Mouse (Mus musculus): ENCODE data around the gene Zbtb16. TPM values are rescaled to one million over a fixed set of nuclear protein-coding genes. Genes with fewer than 3 reads are reported as not detected.
A peak's percentile ranks its signal among the peaks of the same experiment; 100 is the strongest.

Zbtb16 gene
- polyA plus RNA-seq, 1 experiment from 2014 or later, result 2.0 TPM

- Histone ChIP-seq H3K9ac (no peak overlapping the region), H3K27me3 (replicated peaks) (peaks cover 5% of the 10 kb centered on the region; the same call in 1 of the 2 replicates), H3K4me3 (replicated peaks) (no peak overlapping the region), H3K27ac (no peak overlapping the region), H3K4me1 (replicated peaks) (peaks cover 14% of the 10 kb centered on the region), H3K36me3 (no peaks in the 10 kb centered on the region), H3K4me2 (replicated peaks) (no peak overlapping the region), H3K9me3 (no peaks in the 10 kb centered on the region)
- no peak for ATAC-seq
- WGBS, result 40% methylated on average over 13 of the region's 13 CpGs
Observed at GRCm38 (mm10) chr9:48644926-48645647, 190.9 kb downstream of the Zbtb16 start.

DNA sequence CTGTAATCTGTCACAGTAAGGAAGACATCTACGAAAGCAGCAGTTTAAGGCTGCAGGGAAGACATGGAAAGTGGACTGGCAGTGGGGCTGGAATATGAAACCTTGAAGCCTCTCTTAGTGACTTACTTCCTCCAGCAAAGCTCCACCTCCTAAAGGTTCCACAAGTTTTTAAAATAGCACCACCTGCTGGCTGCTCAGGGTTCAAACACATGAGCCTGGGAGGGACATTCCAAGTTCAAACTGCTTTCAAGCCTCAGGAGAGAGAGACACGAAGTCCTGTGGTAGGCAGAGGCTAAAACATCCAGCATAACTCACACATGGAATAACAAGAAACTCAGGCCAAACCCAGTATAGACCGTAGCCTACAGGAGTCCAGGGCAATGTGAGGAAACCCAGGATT lies 191.6 kb downstream of the Zbtb16 start:
- WGBS, result 77% methylated on average over 3 of the region's 3 CpGs
- ATAC-seq, result no peak

GRCm38 (mm10) chr9:48641636-48642035 lies 194.4 kb downstream of the Zbtb16 start:
- Histone ChIP-seq H3K27me3 (replicated peaks) (no peaks in the 10 kb centered on the region), H3K36me3 (no peaks in the 10 kb centered on the region), H3K9me3 (no peaks in the 10 kb centered on the region), H3K4me1 (replicated peaks) (no peaks in the 10 kb centered on the region), H3K4me2 (replicated peaks) (no peak overlapping the region), H3K9ac (no peak overlapping the region), H3K27ac (no peak overlapping the region), H3K4me3 (replicated peaks) (no peak overlapping the region)
- ATAC-seq, result no peak
- WGBS, result 88% methylated on average over 8 of the region's 8 CpGs

More for the DNA sequence above, 191.6 kb downstream of the Zbtb16 start:
- no peak overlapping the region for H3K27ac ChIP-seq
- H3K9ac ChIP-seq, result no peak overlapping the region
- H3K9me3 ChIP-seq, result no peaks in the 10 kb centered on the region
- no peak overlapping the region for H3K4me2 ChIP-seq (replicated peaks)
- peaks cover 12% of the 10 kb centered on the region for H3K4me1 ChIP-seq (replicated peaks)
- no peaks in the 10 kb centered on the region for H3K36me3 ChIP-seq
- H3K4me3 ChIP-seq (replicated peaks), result no peak overlapping the region
- peaks cover 5% of the 10 kb centered on the region; the same call in 1 of the 2 replicates for H3K27me3 ChIP-seq (replicated peaks)

- Histone ChIP-seq H3K9ac (no peak overlapping the region), H3K27me3 (replicated peaks) (no peaks in the 10 kb centered on the region), H3K4me3 (replicated peaks) (no peak overlapping the region), H3K4me1 (replicated peaks) (no peaks in the 10 kb centered on the region), H3K9me3 (no peaks in the 10 kb centered on the region), H3K27ac (no peak overlapping the region), H3K36me3 (no peaks in the 10 kb centered on the region), H3K4me2 (replicated peaks) (no peak overlapping the region)
- ATAC-seq, result no peak
- whole genome bisulfite sequencing, result 68% methylated on average over 8 of the region's 8 CpGs
Observed at GRCm38 (mm10) chr9:48640881-48641280, 195.1 kb downstream of the Zbtb16 start.

DNA sequence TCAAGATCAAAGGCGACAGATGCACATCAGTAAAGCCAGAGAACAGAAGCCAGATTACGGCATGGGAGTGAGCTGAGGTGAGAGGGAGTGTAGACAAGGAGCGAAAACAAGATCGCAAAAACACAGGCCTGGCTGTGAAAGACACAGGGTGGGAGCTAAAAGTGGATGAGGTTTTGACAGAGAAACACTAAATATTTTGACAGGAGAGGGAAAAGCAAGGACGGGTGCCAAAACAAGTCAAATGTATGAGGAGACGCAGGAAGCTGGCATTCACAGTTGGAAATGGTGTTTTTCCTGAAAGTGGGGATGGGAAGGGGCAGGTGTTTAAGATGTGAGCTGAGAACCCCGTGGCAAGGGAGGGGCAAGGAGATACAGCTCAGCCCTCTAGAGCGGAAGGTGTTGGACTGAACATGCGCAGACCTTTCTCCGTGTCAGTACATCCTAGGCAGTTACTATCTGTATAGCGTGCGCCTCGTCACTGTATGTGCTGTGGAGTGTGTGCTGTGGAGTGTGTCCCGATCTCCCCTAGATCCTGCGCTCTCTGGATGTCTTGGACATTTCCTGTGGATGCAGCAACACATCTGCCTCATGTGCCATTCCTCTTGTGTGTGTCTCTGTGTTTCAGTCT lies 197.7 kb downstream of the Zbtb16 start:
- no peak overlapping the region for H3K9ac ChIP-seq
- H3K4me2 ChIP-seq (replicated peaks), result no peak overlapping the region
- 58% methylated on average over 15 of the region's 15 CpGs for WGBS
- no peaks in the 10 kb centered on the region for H3K36me3 ChIP-seq
- H3K4me3 ChIP-seq (replicated peaks), result no peak overlapping the region
- ATAC-seq, result no peak
- H3K4me1 ChIP-seq (replicated peaks), result no peaks in the 10 kb centered on the region
- H3K27me3 ChIP-seq (replicated peaks), result no peaks in the 10 kb centered on the region
- H3K9me3 ChIP-seq, result no peaks in the 10 kb centered on the region
- H3K27ac ChIP-seq, result no peak overlapping the region

- no peak for ATAC-seq
- Histone ChIP-seq H3K4me3 (replicated peaks) (no peak overlapping the region), H3K27me3 (replicated peaks) (no peaks in the 10 kb centered on the region), H3K9ac (no peak overlapping the region), H3K27ac (no peak overlapping the region), H3K4me1 (replicated peaks) (no peaks in the 10 kb centered on the region), H3K4me2 (replicated peaks) (no peak overlapping the region), H3K9me3 (no peaks in the 10 kb centered on the region), H3K36me3 (no peaks in the 10 kb centered on the region)
- WGBS, result 90% methylated on average over 7 of the region's 7 CpGs
Observed at GRCm38 (mm10) chr9:48637161-48637560, 198.9 kb downstream of the Zbtb16 start.

- Histone ChIP-seq H3K4me2 (replicated peaks) (no peak overlapping the region), H3K4me1 (replicated peaks) (no peaks in the 10 kb centered on the region), H3K36me3 (no peaks in the 10 kb centered on the region), H3K27me3 (replicated peaks) (no peaks in the 10 kb centered on the region), H3K27ac (no peak overlapping the region), H3K9ac (no peak overlapping the region), H3K4me3 (replicated peaks) (no peak overlapping the region), H3K9me3 (no peaks in the 10 kb centered on the region)
- ATAC-seq, result no peak
- 36% methylated on average over 18 of the region's 18 CpGs for WGBS
Observed at GRCm38 (mm10) chr9:48635576-48636350, 200.3 kb downstream of the Zbtb16 start.

GRCm38 (mm10) chr9:48633147-48633546 lies 202.9 kb downstream of the Zbtb16 start:
- Histone ChIP-seq H3K27me3 (replicated peaks) (no peaks in the 10 kb centered on the region), H3K4me3 (replicated peaks) (no peak overlapping the region), H3K4me1 (replicated peaks) (no peaks in the 10 kb centered on the region), H3K9ac (no peak overlapping the region), H3K9me3 (no peaks in the 10 kb centered on the region), H3K36me3 (no peaks in the 10 kb centered on the region), H3K27ac (no peak overlapping the region), H3K4me2 (replicated peaks) (no peak overlapping the region)
- WGBS, result 75% methylated on average over 6 of the region's 6 CpGs
- ATAC-seq, result no peak

DNA sequence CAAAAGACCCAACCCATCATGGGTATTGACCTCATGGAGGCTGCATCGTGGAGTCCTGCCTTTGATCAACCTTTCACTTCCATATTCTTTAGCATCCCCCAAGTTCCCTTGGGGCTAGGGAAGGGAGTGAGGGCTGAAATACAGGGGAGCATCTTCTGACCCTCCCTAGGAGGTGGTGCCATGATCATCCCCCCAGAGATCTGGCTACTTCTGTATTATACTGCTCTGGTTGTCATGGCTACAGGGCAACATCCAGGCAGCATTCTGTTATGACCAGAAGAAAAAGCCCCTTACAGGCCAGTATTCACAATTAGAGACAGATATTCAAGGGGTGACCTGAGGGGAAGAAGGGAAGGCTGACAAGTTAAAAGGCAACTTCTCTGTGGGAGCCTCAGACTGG lies 216.8 kb downstream of the Zbtb16 start:
- Histone ChIP-seq H3K4me1 (replicated peaks) (no peaks in the 10 kb centered on the region), H3K9me3 (no peaks in the 10 kb centered on the region), H3K27ac (no peak overlapping the region), H3K36me3 (no peaks in the 10 kb centered on the region), H3K4me3 (replicated peaks) (no peak overlapping the region), H3K9ac (no peak overlapping the region), H3K27me3 (replicated peaks) (no peaks in the 10 kb centered on the region), H3K4me2 (replicated peaks) (no peak overlapping the region)
- ATAC-seq, result no peak
- WGBS, result 81% methylated on average over 1 of the region's 1 CpGs

DNA sequence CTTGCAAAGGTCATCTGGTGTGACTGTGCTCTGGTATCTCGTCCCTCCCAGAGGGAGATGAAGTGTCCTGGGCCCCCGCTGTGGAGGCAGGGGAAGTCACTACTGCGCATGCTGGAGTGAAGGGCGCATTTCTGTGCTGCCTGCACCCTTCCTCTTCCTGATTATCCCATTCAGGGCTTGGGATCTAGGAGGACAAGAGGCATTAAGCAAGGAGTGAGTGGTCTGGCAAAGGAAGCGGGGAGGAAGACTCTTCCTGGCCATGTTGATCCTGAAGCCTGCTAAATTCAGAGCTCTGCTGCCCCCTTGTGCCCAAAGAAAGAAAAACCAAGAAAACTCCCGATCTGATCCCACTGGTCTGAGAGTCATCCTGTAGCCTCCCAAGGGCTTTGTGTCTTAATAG lies 217.4 kb downstream of the Zbtb16 start:
- no peak overlapping the region for H3K4me3 ChIP-seq (replicated peaks)
- H3K9ac ChIP-seq, result no peak overlapping the region
- peak; percentile 41; the same call in 1 of the 2 replicates for ATAC-seq
- H3K27ac ChIP-seq, result no peak overlapping the region
- no peaks in the 10 kb centered on the region for H3K27me3 ChIP-seq (replicated peaks)
- H3K4me2 ChIP-seq (replicated peaks), result peak overlapping the region; percentile 37; the same call in 1 of the 2 replicates
- H3K9me3 ChIP-seq, result no peaks in the 10 kb centered on the region
- H3K4me1 ChIP-seq (replicated peaks), result no peaks in the 10 kb centered on the region
- H3K36me3 ChIP-seq, result no peaks in the 10 kb centered on the region
- 20% methylated on average over 6 of the region's 6 CpGs for WGBS

GRCm38 (mm10) chr9:48618111-48618510 lies 217.9 kb downstream of the Zbtb16 start:
- Histone ChIP-seq H3K36me3 (no peaks in the 10 kb centered on the region), H3K4me2 (replicated peaks) (peak overlapping the region; percentile 37; the same call in 1 of the 2 replicates), H3K9me3 (no peaks in the 10 kb centered on the region), H3K27ac (no peak overlapping the region), H3K9ac (no peak overlapping the region), H3K4me3 (replicated peaks) (no peak overlapping the region), H3K27me3 (replicated peaks) (no peaks in the 10 kb centered on the region), H3K4me1 (replicated peaks) (no peaks in the 10 kb centered on the region)
- WGBS, result 78% methylated on average over 8 of the region's 8 CpGs
- no peak for ATAC-seq

DNA sequence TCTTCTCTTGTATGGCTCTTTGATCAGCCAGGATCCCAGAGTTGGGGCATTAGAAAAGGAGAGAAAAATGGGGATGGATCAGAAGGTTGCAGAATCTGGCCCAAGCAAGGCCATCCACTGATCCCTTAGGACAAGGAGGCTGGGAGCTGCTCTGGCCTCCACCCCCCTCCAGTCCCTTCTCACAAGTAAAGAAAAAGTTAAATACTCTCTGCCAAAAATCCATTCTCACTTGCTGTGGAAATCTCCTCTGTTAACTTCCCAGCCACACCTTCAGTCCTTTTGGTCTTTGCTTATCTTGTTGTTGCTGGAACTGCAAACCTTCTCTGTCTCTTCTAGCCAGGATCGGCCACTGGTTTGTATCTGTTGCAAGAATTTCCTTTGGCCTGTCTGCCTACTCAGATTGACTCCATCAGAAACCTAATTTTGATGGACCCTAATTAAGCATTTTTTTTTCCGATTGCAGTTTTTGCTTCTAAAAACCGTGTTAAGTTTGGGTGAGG lies 218.5 kb downstream of the Zbtb16 start:
- WGBS, result 79% methylated on average over 3 of the region's 3 CpGs
- H3K36me3 ChIP-seq, result no peaks in the 10 kb centered on the region
- H3K27ac ChIP-seq, result no peak overlapping the region
- no peak overlapping the region for H3K4me2 ChIP-seq (replicated peaks)
- H3K9me3 ChIP-seq, result no peaks in the 10 kb centered on the region
- no peaks in the 10 kb centered on the region for H3K4me1 ChIP-seq (replicated peaks)
- H3K4me3 ChIP-seq (replicated peaks), result no peak overlapping the region
- no peaks in the 10 kb centered on the region for H3K27me3 ChIP-seq (replicated peaks)
- no peak overlapping the region for H3K9ac ChIP-seq
- no peak for ATAC-seq

Data from intestine, embryonic 15.5 days (tissue).